Mouse (Mus musculus): ENCODE results near the gene Tpk1. TPM values are rescaled to one million over a fixed set of nuclear protein-coding genes. Genes with fewer than 3 reads are reported as not detected.
A peak's percentile ranks its signal among the peaks of the same experiment; 100 is the strongest.

Gene Tpk1
- polyA plus RNA-seq, 1 experiment from 2014 or later: 4.9 TPM

DNA sequence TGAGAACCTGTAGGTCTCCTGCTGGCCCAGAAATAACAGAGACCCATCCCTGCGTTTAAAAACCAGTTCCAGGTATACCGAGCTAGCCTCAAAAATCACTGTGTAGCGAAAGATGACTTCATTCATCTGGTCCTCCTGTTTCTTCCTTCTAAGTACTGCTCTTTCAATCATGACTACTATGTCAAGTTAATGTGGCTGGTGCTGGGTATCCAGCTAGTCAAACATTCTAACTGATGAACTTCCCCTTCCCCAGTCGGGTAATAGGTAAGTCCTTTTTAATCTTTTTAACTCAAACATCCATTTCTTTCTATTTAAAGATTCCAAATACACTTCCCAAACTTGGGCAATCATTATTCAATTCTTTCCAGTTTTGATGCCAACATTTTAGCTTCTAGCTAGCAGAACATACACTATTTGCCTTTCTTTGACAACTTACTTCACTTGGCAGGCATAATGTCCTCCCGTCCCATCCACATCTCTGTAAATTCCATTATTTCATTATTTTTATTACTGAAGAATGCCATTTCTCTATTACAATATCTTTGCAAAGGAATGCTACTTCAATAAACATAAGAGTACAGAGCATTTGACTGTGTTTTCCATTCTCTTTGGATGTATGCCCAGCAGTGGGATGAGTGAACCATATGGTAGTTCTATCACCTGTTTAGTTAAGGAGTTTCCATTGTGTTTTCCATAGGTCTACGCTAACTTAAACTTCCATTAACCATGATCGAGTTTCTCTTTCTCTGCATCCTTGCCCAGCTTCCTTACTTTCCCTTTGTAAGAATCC lies 728 bp upstream of the Tpk1 start:
- Histone ChIP-seq H3K4me2 (peak overlapping the region; percentile 60), H3K4me3 (replicated peaks) (peak overlapping the region; percentile 53), H3K27me3 (no peaks in the 10 kb centered on the region), H3K9ac (no peak overlapping the region), H3K4me1 (peaks cover 10% of the 10 kb centered on the region; the same call in 1 of the 2 replicates), H3K27ac (peak overlapping the region; percentile 95; the same call in 1 of the 2 replicates), H3K36me3 (replicated peaks) (no peaks in the 10 kb centered on the region), H3K9me3 (no peaks in the 10 kb centered on the region)
- WGBS: 95% methylated on average over 7 of the region's 7 CpGs
- peak; percentile 12; the same call in 1 of the 2 replicates for ATAC-seq (ENCODE audit: low FRiP score)

DNA sequence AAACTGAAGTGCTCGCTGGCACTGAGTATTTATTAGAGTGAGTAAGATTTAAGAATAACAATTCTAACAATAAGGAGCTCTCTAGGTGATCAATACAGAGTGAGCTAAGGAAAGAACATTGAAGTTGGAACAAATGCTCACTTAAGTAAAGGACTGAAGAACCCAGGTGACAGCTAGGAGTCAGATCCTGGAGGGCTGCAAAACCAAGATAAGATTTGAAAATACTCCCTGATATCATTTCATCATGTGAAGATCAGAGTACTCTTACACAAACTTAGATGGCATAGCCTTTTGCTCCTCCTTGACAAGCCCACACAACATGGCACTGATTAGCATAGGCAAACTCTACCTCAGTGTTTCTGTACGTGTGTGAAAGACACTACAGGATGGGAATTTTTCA lies 4.3 kb downstream of the Tpk1 start:
- no peak for ATAC-seq (ENCODE audit: low FRiP score)
- no peak overlapping the region for H3K27ac ChIP-seq
- H3K4me3 ChIP-seq (replicated peaks): no peak overlapping the region
- no peak overlapping the region for H3K4me2 ChIP-seq
- no peak overlapping the region for H3K9ac ChIP-seq
- no peaks in the 10 kb centered on the region for H3K36me3 ChIP-seq (replicated peaks)
- 89% methylated on average over 2 of the region's 2 CpGs for WGBS
- H3K9me3 ChIP-seq: no peaks in the 10 kb centered on the region
- H3K4me1 ChIP-seq: peaks cover 10% of the 10 kb centered on the region; the same call in 1 of the 2 replicates
- no peaks in the 10 kb centered on the region for H3K27me3 ChIP-seq

DNA sequence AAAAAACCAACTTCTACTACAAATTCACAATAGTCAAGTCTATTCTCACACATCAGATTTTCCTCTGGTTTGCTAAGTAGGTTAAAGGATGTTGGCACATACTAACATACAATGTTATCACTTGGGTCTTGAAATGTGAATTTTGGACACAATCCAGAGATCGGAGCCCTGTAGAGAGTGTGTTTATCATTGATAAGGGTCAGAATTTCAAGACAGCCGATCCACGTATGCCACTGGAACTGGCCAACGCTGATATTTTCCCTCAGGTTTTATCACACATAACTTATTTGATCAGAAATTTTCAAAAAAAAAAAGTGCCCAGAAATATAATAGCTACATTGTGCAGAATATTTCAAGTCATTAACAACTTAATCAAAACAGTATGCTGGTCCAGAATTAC lies 7.8 kb downstream of the Tpk1 start:
- Histone ChIP-seq H3K36me3 (replicated peaks) (no peaks in the 10 kb centered on the region), H3K27ac (no peak overlapping the region), H3K27me3 (no peaks in the 10 kb centered on the region), H3K4me3 (replicated peaks) (no peak overlapping the region), H3K4me1 (no peaks in the 10 kb centered on the region), H3K4me2 (no peak overlapping the region), H3K9me3 (no peaks in the 10 kb centered on the region), H3K9ac (no peak overlapping the region)
- ATAC-seq (ENCODE audit: low FRiP score): no peak
- WGBS: 94% methylated on average over 4 of the region's 4 CpGs

DNA sequence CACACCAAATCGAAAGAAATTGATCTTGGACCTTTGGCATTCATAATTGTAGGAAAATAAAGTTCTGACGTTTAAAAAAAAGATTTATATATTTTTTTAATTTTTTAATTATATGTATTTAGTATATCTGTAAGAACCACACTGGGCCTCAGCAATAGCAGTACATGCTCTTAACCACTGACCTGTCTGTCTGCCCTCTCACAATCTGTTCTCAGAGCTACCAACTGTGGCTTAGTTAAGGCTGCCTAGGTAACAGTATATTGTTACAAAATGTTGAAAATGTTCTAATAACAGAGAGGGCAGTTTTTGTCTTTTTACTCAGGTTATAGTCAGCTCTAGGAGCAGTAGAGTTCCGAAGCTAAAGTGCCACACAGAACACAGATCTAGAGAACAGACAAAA lies 8.2 kb downstream of the Tpk1 start:
- no peaks in the 10 kb centered on the region for H3K9me3 ChIP-seq
- H3K27ac ChIP-seq: no peak overlapping the region
- H3K4me1 ChIP-seq: no peaks in the 10 kb centered on the region
- WGBS: 86% methylated on average over 3 of the region's 3 CpGs
- no peak overlapping the region for H3K4me2 ChIP-seq
- no peaks in the 10 kb centered on the region for H3K27me3 ChIP-seq
- H3K36me3 ChIP-seq (replicated peaks): no peaks in the 10 kb centered on the region
- no peak overlapping the region for H3K4me3 ChIP-seq (replicated peaks)
- no peak for ATAC-seq (ENCODE audit: low FRiP score)
- H3K9ac ChIP-seq: no peak overlapping the region

DNA sequence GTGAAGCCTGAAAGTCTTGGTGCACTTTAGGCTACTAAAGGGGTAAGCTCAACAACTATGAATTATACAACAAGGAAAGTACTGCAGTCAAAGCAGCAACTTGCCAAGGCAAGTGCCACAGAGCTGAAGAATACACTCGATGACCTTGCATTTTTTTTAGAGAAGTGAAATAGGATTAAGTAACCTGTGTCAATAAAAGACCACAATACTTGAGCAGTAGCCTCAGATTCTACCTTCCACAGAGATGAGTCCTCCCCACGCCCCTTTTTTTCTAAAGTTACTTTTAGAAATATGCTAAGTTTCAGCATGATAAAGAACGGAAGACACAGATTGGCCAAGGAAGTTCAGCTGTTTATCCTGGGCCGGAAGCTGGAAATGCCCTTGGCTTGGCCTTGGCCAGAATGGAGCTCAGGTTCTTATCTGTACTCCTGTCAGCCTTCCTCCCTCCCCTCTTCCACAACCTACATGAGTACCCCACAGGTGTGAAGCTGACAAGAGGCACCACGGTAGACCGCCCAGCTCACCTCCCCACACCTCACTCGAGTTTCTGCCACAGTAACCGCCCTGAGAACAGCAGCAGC lies 11.1 kb downstream of the Tpk1 start:
- no peak for ATAC-seq (ENCODE audit: low FRiP score)
- Histone ChIP-seq H3K9ac (no peak overlapping the region), H3K4me2 (no peak overlapping the region), H3K4me1 (no peaks in the 10 kb centered on the region), H3K27ac (no peak overlapping the region), H3K27me3 (no peaks in the 10 kb centered on the region), H3K9me3 (no peaks in the 10 kb centered on the region), H3K36me3 (replicated peaks) (no peaks in the 10 kb centered on the region), H3K4me3 (replicated peaks) (no peak overlapping the region)
- WGBS: 84% methylated on average over 8 of the region's 8 CpGs

DNA sequence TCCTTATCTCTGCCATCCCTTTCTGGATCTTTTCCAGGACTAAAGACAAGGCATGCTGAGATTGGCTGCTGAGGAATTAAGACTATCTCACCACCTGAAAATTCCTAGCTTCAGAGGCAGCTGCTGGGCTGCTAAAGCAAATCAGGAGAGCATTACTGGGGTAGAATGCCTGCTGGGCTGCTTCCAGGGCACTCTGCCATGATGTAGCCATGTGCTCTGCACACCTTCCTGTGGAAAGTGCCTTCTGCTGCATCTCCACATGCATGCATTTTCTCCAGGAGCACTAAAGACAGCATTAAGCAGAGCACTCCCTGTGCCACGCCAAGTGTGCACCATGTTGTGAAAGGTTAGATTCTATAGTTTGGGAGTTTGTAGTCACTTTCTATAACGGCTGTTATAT lies 16.6 kb downstream of the Tpk1 start:
- Histone ChIP-seq H3K4me3 (replicated peaks) (no peak overlapping the region), H3K4me1 (no peaks in the 10 kb centered on the region), H3K36me3 (replicated peaks) (no peaks in the 10 kb centered on the region), H3K9me3 (no peaks in the 10 kb centered on the region), H3K27me3 (no peaks in the 10 kb centered on the region), H3K27ac (no peak overlapping the region), H3K9ac (no peak overlapping the region), H3K4me2 (no peak overlapping the region)
- 89% methylated on average over 2 of the region's 2 CpGs for WGBS
- no peak for ATAC-seq (ENCODE audit: low FRiP score)

DNA sequence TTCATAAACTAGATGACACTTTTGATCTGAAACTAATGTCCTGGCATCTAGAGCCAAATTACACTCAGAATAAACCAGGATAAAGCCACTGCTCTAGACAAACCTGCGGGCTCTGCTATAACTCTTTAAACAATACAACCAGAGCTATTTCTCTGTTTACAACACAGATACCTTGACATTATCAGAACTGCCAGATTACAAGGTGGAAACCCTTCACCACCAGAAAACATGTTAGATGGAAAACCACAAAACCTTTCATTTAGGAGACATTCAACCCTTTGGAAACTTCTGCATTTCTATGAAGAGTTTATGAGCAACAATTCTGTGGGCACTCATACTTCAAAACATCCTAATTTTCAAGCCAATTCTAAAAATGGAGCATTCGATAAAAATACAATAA lies 20.4 kb downstream of the Tpk1 start:
- 90% methylated on average over 2 of the region's 2 CpGs for WGBS
- no peak for ATAC-seq (ENCODE audit: low FRiP score)
- no peaks in the 10 kb centered on the region for H3K9me3 ChIP-seq

DNA sequence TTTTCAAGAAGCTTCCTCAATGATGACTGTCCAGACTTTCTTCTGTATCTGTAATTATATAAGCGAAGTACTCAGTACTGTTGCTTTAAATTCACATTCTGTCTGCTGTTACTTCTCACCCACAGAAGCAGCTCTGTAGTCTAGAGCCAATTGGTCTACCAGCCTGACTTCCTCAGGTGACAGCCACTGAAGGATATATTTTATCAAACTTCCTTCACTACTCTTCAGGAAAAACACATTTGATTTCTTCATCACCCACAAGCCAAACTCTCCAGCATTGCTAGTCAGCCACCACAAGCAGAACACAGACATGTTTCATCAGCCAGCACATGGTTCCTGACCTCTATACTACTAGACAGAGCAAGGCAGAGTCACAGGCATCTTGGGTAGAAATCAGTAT lies 21.0 kb downstream of the Tpk1 start:
- Histone ChIP-seq H3K27ac (no peak overlapping the region), H3K4me2 (no peak overlapping the region), H3K9ac (no peak overlapping the region), H3K27me3 (no peaks in the 10 kb centered on the region), H3K4me3 (replicated peaks) (no peak overlapping the region), H3K4me1 (no peaks in the 10 kb centered on the region), H3K36me3 (replicated peaks) (no peaks in the 10 kb centered on the region), H3K9me3 (no peaks in the 10 kb centered on the region)
- no peak for ATAC-seq (ENCODE audit: low FRiP score)
- 97% methylated on average over 1 of the region's 1 CpGs for WGBS

More for the DNA sequence above, 20.4 kb downstream of the Tpk1 start:
- H3K9ac ChIP-seq: no peak overlapping the region
- H3K4me3 ChIP-seq (replicated peaks): no peak overlapping the region
- H3K4me2 ChIP-seq: no peak overlapping the region
- no peak overlapping the region for H3K27ac ChIP-seq
- no peaks in the 10 kb centered on the region for H3K4me1 ChIP-seq
- H3K36me3 ChIP-seq (replicated peaks): no peaks in the 10 kb centered on the region
- no peaks in the 10 kb centered on the region for H3K27me3 ChIP-seq

DNA sequence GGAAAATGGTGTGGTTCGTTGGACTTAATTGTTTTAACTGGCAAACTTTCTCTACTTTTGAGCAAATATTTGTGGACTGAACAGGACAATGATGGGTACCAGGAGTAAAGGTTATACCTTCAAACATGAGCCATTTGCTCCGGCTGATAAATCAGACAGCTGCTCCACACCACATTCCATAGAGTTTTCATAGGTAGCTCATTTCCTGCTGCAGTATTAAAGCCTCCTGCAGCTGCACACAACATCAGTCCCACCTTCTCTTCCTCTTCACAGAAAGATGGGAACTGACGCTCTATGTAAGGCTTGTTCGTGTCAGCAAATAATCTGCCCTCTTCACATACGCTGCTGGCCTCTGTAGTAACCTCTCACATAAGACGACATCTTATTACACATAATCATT lies 22.4 kb downstream of the Tpk1 start:
- Histone ChIP-seq H3K4me3 (replicated peaks) (no peak overlapping the region), H3K9ac (no peak overlapping the region), H3K27ac (no peak overlapping the region), H3K36me3 (replicated peaks) (no peaks in the 10 kb centered on the region), H3K9me3 (no peaks in the 10 kb centered on the region), H3K4me1 (no peaks in the 10 kb centered on the region), H3K27me3 (no peaks in the 10 kb centered on the region), H3K4me2 (no peak overlapping the region)
- ATAC-seq (ENCODE audit: low FRiP score): no peak
- 89% methylated on average over 6 of the region's 6 CpGs for WGBS

DNA sequence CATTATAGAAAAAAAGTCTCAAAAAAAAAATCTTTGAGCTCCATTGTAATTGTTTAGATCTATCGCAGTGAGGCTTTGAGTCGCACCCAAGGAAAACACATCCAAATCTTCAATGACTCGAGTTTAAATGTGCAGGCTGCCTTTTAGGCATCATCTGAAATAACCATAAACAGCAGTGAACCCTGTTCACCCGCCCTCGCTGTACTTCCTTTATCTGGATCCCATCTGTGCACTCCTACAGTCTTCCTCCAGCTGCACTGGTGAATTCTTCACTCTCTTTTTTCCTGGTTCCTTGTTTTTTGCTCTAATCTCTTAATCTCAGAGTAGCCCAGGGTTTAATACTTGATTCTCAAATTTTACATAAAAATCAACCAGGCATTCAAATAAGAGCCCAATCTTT lies 23.7 kb downstream of the Tpk1 start:
- H3K9ac ChIP-seq: no peak overlapping the region
- WGBS: 77% methylated on average over 5 of the region's 5 CpGs

DNA sequence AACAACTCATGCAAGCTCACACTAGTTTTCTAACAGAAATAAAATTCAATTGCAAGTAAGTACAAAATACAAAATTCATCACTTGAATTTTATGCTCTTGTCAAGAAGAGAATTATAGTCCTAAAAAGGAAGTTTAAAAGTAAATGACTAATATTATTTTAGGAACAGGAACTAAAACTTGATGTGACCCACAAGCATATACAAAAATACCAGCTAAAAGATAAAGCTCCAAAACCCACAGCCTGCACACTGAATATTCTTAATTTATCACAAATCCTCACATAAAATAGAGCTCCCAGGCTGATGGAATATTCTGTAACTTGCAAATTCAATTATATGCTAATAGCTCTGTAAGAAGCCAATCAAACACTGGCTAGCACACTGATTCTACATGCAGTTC lies 25.5 kb downstream of the Tpk1 start:
- H3K27ac ChIP-seq: no peak overlapping the region
- H3K4me2 ChIP-seq: no peak overlapping the region
- ATAC-seq (ENCODE audit: low FRiP score): no peak
- no peaks in the 10 kb centered on the region for H3K27me3 ChIP-seq
- H3K4me3 ChIP-seq (replicated peaks): no peak overlapping the region
- no peak overlapping the region for H3K9ac ChIP-seq
- no peaks in the 10 kb centered on the region for H3K9me3 ChIP-seq
- H3K36me3 ChIP-seq (replicated peaks): no peaks in the 10 kb centered on the region
- H3K4me1 ChIP-seq: no peaks in the 10 kb centered on the region

More for the DNA sequence above, 23.7 kb downstream of the Tpk1 start:
- no peak overlapping the region for H3K27ac ChIP-seq
- no peaks in the 10 kb centered on the region for H3K36me3 ChIP-seq (replicated peaks)
- no peaks in the 10 kb centered on the region for H3K27me3 ChIP-seq
- H3K4me2 ChIP-seq: no peak overlapping the region
- no peaks in the 10 kb centered on the region for H3K4me1 ChIP-seq
- H3K9me3 ChIP-seq: no peaks in the 10 kb centered on the region
- no peak overlapping the region for H3K4me3 ChIP-seq (replicated peaks)
- ATAC-seq (ENCODE audit: low FRiP score): no peak

DNA sequence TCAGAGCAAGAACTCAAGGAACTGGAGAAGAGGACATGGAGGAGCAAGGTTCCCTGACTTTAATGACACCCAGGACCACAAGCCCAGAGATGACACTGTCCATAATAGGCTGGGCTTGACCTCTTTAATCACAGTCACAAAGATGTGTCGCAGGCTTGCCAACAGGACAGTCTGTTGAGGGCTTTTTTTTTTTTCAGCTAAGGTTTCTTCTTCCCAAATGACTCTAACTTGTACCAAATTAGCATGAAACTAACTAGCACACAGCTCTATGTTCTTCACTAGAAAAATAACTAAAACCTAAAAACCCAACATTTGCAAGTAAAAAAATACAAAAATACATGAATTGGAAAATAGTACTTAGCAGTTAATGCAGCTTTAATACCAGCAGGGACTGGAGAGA lies 27.2 kb downstream of the Tpk1 start:
- WGBS: 97% methylated on average over 1 of the region's 1 CpGs
- Histone ChIP-seq H3K27me3 (no peaks in the 10 kb centered on the region), H3K4me3 (replicated peaks) (no peak overlapping the region), H3K9ac (no peak overlapping the region), H3K27ac (no peak overlapping the region), H3K4me2 (no peak overlapping the region), H3K9me3 (no peaks in the 10 kb centered on the region), H3K4me1 (no peaks in the 10 kb centered on the region), H3K36me3 (replicated peaks) (no peaks in the 10 kb centered on the region)
- ATAC-seq (ENCODE audit: low FRiP score): no peak

DNA sequence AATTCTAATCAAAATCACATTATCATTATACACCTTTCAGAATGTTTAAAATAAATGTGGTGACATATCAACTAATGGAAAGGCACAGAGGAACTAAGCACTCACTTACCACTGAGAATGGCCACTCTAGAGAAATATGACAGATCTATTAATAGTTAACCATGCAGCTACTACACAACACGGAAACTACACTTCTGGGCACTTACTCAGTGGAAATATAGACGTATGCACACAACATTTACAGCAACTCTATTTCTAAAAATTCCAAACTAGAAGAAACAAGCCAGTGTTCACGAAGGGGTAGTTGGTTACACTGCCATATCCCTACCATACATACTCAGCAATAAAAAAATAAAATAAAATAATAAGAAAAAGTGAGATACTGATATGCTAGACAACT lies 28.0 kb downstream of the Tpk1 start:
- Histone ChIP-seq H3K4me1 (no peaks in the 10 kb centered on the region), H3K4me3 (replicated peaks) (no peak overlapping the region), H3K4me2 (no peak overlapping the region), H3K9me3 (no peaks in the 10 kb centered on the region), H3K36me3 (replicated peaks) (no peaks in the 10 kb centered on the region), H3K9ac (no peak overlapping the region), H3K27ac (no peak overlapping the region), H3K27me3 (no peaks in the 10 kb centered on the region)
- 87% methylated on average over 3 of the region's 3 CpGs for WGBS
- ATAC-seq (ENCODE audit: low FRiP score): no peak

All from forebrain, embryonic 12.5 days (tissue).